Mouse (Mus musculus) liver, postnatal 0 days (tissue): ENCODE measurements around the gene Agt. TPM values are rescaled to one million over a fixed set of nuclear protein-coding genes. Genes with fewer than 3 reads are reported as not detected.

ENCODE experiments used
- ATAC-seq: fragments of 200-750 bp; cut with Nextera tagmentation; 2 replicates; pipeline ENCODE4 v1.8.0; 2017; ENCODE audit warnings: mild to moderate bottlenecking, moderate library complexity
- DNase-seq: peaks from one replicate; pipeline ENCODE4 v3.0.0-alpha.2; 2016
- H3K27ac ChIP-seq: fragments of 300-500 bp; sonication (generic); 2 replicates; pipeline ENCODE4 v1.5.1; 2014; ENCODE audit warnings: antibody characterized with exemption, moderate library complexity, mild to moderate bottlenecking, low read depth
- H3K27me3 ChIP-seq: fragments of 300-500 bp; sonication (generic); 2 replicates; pipeline ENCODE4 v1.6.1; 2014; ENCODE audit warnings: low read length, control low read depth, mixed read lengths; ENCODE audit not compliant: insufficient read depth
- H3K36me3 ChIP-seq: fragments of 300-500 bp; sonication (generic); replicated peaks from 2 replicates; pipeline ENCODE4 v1.6.1; 2014; ENCODE audit warnings: mild to moderate bottlenecking, control low read depth, low read length, moderate library complexity, mixed read lengths; ENCODE audit not compliant: insufficient read depth
- H3K4me1 ChIP-seq: fragments of 300-500 bp; sonication (generic); 2 replicates; pipeline ENCODE4 v1.6.1; 2014; ENCODE audit warnings: antibody characterized with exemption, mild to moderate bottlenecking, control low read depth; ENCODE audit not compliant: insufficient read depth
- H3K4me2 ChIP-seq: fragments of 300-500 bp; sonication (generic); 2 replicates; pipeline ENCODE4 v1.6.1; 2014; ENCODE audit warnings: low read depth, mild to moderate bottlenecking, low read length, moderate library complexity, mixed read lengths
- H3K4me3 ChIP-seq: fragments of 300-500 bp; sonication (generic); 2 replicates; pipeline ENCODE4 v1.5.1; 2014; ENCODE audit warnings: low read depth, low read length
- H3K9ac ChIP-seq: fragments of 300-500 bp; sonication (generic); replicated peaks from 2 replicates; pipeline ENCODE4 v1.6.1; 2014; ENCODE audit warnings: mild to moderate bottlenecking, moderate library complexity
- H3K9me3 ChIP-seq: fragments of 300-500 bp; sonication (generic); 2 replicates; pipeline ENCODE4 v1.6.1; 2016; ENCODE audit warnings: mild to moderate bottlenecking, control low read depth, low read length, mixed read lengths
- CTCF ChIP-seq: sonication (generic); IDR thresholded peaks from 2 replicates; pipeline ENCODE4 v1.5.1; 2016; ENCODE audit warnings: antibody characterized with exemption, low read depth
- EP300 ChIP-seq: IDR thresholded peaks from 2 replicates; pipeline ENCODE4 v1.6.1; 2016; ENCODE audit warnings: antibody characterized with exemption, low read depth, mild to moderate bottlenecking
- WGBS: fragments of 180-500 bp; shearing (Covaris S2); extraction: QIAGEN DNeasy Blood & Tissue Kit; methylation state at CpG from one replicate; pipeline ENCODE4 v1.1.7; 2014; ENCODE audit not compliant: insufficient replicate concordance; 5-methylcytosine and 5-hydroxymethylcytosine counted together
- polyA plus RNA-seq: library from polyadenylated mRNA; unstranded; fragments of >200 nt; fragmentation: Nextera tagmentation; extraction: Ambion mirVana; gene quantifications from 2 replicates; pipeline ENCODE4 v1.2.1, GENCODE M21; 2015

Agt gene
- polyA plus RNA-seq, 1 experiment from 2014 or later = 883 TPM

- Histone ChIP-seq H3K9ac (0 out of 2 replicates have a peak overlapping the region, but pooled peaks have one; percentile 1), H3K4me3 (no peak overlapping the region), H3K36me3 (no peaks in the 10 kb centered on the region), H3K27me3 (no peaks in the 10 kb centered on the region), H3K4me1 (peaks cover 8% of the 10 kb centered on the region; the same call in 1 of the 2 replicates), H3K27ac (peak overlapping the region; percentile 60; the same call in 1 of the 2 replicates), H3K4me2 (no peak overlapping the region), H3K9me3 (no peaks in the 10 kb centered on the region)
- WGBS = 59% methylated on average over 15 of the region's 15 CpGs
- DNase-seq (peak; percentile 90), ATAC-seq (no peak)
- TF ChIP-seq CTCF (peak; percentile 88), EP300 (no peak)
Observed at GRCm38 (mm10) chr8:124573552-124574340, 4.2 kb upstream of the Agt start.

DNA sequence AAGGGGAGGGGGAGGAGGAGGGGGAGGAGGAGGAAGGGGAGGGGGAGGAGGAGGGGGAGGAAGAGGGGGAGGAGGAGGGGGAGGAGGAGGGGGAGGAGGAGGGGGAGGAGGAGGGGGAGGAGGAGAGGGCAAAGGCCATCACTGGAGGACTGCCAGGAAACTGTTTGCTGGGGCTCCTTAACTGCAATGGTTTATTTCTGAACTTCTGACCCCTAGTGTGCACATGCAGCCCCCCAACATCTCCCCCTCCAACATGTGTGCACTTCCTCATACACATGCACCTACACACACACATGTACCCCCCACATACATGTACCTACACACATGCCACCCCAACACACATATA lies 2.9 kb upstream of the Agt start:
- ATAC-seq = no peak
- peak overlapping the region; percentile 87; the same call in 1 of the 2 replicates for H3K27ac ChIP-seq

DNA sequence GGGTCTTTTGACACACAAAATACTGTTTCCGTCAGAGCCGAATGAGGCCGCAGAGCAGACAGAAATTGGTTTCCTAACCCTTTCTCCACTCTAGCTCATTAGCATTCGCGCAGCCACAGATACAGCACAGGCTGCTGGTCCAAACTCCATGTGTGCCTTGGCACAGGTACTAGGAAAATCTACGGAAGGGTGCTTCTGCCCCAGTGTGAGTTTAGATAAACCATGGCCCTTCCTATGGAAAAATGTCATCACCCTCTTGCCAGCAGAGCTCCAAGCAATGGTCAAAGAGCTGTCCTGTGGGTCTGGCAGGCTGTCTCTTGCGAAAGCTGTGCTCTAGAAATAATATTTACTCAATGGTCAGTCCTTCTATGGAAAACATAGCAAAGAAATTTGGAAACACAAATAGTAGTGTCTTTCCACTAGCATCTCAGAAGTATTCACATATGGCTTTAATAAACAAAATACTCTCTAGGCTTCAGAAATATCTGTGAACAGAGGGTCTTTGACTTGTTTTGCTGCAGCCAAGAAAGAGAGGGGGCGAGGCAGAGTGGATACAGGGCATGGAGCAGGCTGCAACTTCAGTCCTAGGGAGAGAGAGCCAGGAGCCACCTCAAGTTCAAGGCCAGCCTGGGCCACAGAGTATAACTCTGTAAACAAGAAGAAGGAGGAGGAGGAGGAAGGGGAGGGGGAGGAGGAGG lies 2.4 kb upstream of the Agt start:
- TF ChIP-seq EP300 (peak; percentile 90), CTCF (no peak)
- Histone ChIP-seq H3K36me3 (no peaks in the 10 kb centered on the region), H3K27me3 (no peaks in the 10 kb centered on the region), H3K4me1 (peaks cover 8% of the 10 kb centered on the region; the same call in 1 of the 2 replicates), H3K9me3 (no peaks in the 10 kb centered on the region), H3K4me3 (no peak overlapping the region), H3K9ac (no peak overlapping the region), H3K4me2 (peak overlapping the region; percentile 63; the same call in 1 of the 2 replicates), H3K27ac (peak overlapping the region; percentile 89)
- ATAC-seq (peak; percentile 73), DNase-seq (peak; percentile 81)
- WGBS = 42% methylated on average over 8 of the region's 8 CpGs

More for the DNA sequence above, 2.9 kb upstream of the Agt start:
- Histone ChIP-seq H3K36me3 (no peaks in the 10 kb centered on the region), H3K9me3 (no peaks in the 10 kb centered on the region), H3K4me1 (peaks cover 8% of the 10 kb centered on the region; the same call in 1 of the 2 replicates), H3K27me3 (no peaks in the 10 kb centered on the region), H3K9ac (no peak overlapping the region), H3K4me2 (no peak overlapping the region), H3K4me3 (no peak overlapping the region)
- no peak for DNase-seq
- TF ChIP-seq CTCF (no peak), EP300 (no peak)

DNA sequence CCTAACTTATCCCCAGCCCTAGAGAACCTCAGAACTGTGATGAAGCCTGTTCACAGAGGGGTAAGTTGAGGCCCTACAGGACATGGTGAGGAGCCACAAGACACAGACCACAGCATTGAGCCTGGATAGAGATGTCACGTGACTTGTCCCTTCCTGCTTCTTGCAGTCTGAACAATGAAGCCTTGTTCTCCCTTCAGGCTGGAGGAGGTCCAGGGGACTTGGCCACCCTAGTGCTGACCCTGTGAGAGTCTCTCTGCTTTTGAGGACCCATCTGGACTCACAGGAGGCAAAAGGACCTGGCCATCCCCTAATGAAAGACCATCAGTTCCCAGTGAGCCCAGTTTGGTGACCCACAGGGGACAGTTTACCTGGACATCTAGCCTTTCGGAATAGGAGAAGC lies 406 bp downstream of the Agt start:
- H3K4me1 ChIP-seq = peaks cover 9% of the 10 kb centered on the region; the same call in 1 of the 2 replicates
- peak overlapping the region; percentile 91 for H3K27ac ChIP-seq
- H3K4me2 ChIP-seq = peak overlapping the region; percentile 68
- DNase-seq (no peak), ATAC-seq (no peak)
- peak overlapping the region; percentile 52 for H3K4me3 ChIP-seq
- TF ChIP-seq CTCF = no peak
- no peak for TF ChIP-seq EP300
- H3K36me3 ChIP-seq = no peaks in the 10 kb centered on the region
- H3K9ac ChIP-seq = peak overlapping the region; percentile 77
- H3K27me3 ChIP-seq = no peaks in the 10 kb centered on the region
- H3K9me3 ChIP-seq = no peaks in the 10 kb centered on the region
- WGBS = 40% methylated on average over 2 of the region's 2 CpGs

GRCm38 (mm10) chr8:124567584-124567983 lies 1.9 kb downstream of the Agt start:
- Histone ChIP-seq H3K27ac (peak overlapping the region; percentile 91), H3K36me3 (no peaks in the 10 kb centered on the region; the same call in 1 of the 2 replicates), H3K9me3 (no peaks in the 10 kb centered on the region), H3K4me2 (peak overlapping the region; percentile 68), H3K9ac (peak overlapping the region; percentile 77), H3K4me3 (peak overlapping the region; percentile 52), H3K27me3 (no peaks in the 10 kb centered on the region), H3K4me1 (peaks cover 11% of the 10 kb centered on the region; the same call in 1 of the 2 replicates)
- 58% methylated on average over 3 of the region's 3 CpGs for WGBS
- DNase-seq (peak; percentile 42), ATAC-seq (peak; percentile 4; the same call in 1 of the 2 replicates)
- no peak for TF ChIP-seq EP300
- no peak for TF ChIP-seq CTCF

DNA sequence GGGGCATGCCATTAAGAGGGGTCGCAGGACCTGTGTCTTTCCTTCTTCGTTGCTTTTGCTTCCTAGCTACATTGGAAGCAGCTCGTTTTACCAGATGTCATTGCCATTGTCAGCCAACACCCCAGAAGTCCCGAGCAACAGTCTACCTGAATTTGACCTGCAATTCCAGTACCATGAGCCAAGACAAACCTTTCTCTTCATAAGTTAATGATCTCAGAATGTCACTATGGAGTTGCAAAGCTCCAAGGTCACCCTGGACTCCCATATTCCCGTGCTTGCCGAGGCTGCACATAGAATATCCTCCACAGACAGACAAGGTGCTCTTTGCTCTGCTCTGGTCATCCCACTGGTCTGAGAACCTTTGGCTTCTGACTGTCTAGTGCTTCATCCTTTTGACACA lies 2.4 kb downstream of the Agt start:
- peak overlapping the region; percentile 52 for H3K4me3 ChIP-seq
- H3K9me3 ChIP-seq = no peaks in the 10 kb centered on the region
- H3K27ac ChIP-seq = peak overlapping the region; percentile 91
- DNase-seq = no peak
- TF ChIP-seq EP300 = no peak
- no peak for TF ChIP-seq CTCF
- peak overlapping the region; percentile 68 for H3K4me2 ChIP-seq
- H3K27me3 ChIP-seq = no peaks in the 10 kb centered on the region
- peaks cover 11% of the 10 kb centered on the region; the same call in 1 of the 2 replicates for H3K4me1 ChIP-seq
- H3K9ac ChIP-seq = peak overlapping the region; percentile 77; the same call in 1 of the 2 replicates
- H3K36me3 ChIP-seq = no peaks in the 10 kb centered on the region; the same call in 1 of the 2 replicates
- WGBS = 57% methylated on average over 6 of the region's 6 CpGs
- no peak; the same call in 1 of the 2 replicates for ATAC-seq
